Mouse (Mus musculus) liver, embryonic 14.5 days (tissue): ENCODE results near the gene Pigm. TPM values are rescaled to one million over a fixed set of nuclear protein-coding genes. Genes with fewer than 3 reads are reported as not detected.

ENCODE experiments used
- ATAC-seq: fragments of 200-750 bp; cut with Nextera tagmentation; 2 replicates; pipeline ENCODE4 v1.8.0; 2017; ENCODE audit warnings: moderate number of reproducible peaks, mild to moderate bottlenecking, moderate library complexity; ENCODE audit not compliant: insufficient read depth
- DNase-seq, 3 experiments: peaks; one replicate each; pipeline ENCODE4 v3.0.0-alpha.2; 2012 to 2013; ENCODE audit warnings: low read depth in 3 of 3, low spot score in 3 of 3
- H3K27ac ChIP-seq: fragments of 300-500 bp; sonication (generic); 2 replicates; pipeline ENCODE4 v1.5.1; 2014; ENCODE audit warnings: moderate library complexity, mild to moderate bottlenecking, control low read depth, inconsistent platforms
- H3K27me3 ChIP-seq: fragments of 300-500 bp; sonication (generic); 2 replicates; pipeline ENCODE4 v1.6.1; 2014; ENCODE audit warnings: mild to moderate bottlenecking, low read length, moderate library complexity; ENCODE audit not compliant: control insufficient read depth, insufficient read depth
- H3K36me3 ChIP-seq: fragments of 300-500 bp; sonication (generic); replicated peaks from 2 replicates; pipeline ENCODE4 v1.6.1; 2014; ENCODE audit warnings: low read depth; ENCODE audit not compliant: control insufficient read depth, insufficient read depth
- H3K4me1 ChIP-seq, 2 experiments: fragments of 200-500 bp in 1 of 2; fragments of 300-500 bp in 1 of 2; sonication (generic) in 1 of 2; replicated peaks; 2 replicates each; pipeline ENCODE4 v1.6.1; 2012 to 2014; ENCODE audit warnings: antibody characterized with exemption in 1 of 2, inconsistent platforms in 1 of 2, low read length in 1 of 2; ENCODE audit not compliant: control insufficient read depth in 2 of 2, insufficient read depth in 2 of 2
- H3K4me2 ChIP-seq: fragments of 300-500 bp; sonication (generic); 2 replicates; pipeline ENCODE4 v1.6.1; 2014; ENCODE audit warnings: low read depth, mild to moderate bottlenecking, control low read depth, moderate library complexity
- H3K4me3 ChIP-seq, 2 experiments: fragments of 200-500 bp in 1 of 2; fragments of 300-500 bp in 1 of 2; sonication (generic) in 1 of 2; 2 replicates each; pipeline ENCODE4 v1.5.1; 2012 to 2014; ENCODE audit warnings: low read depth in 2 of 2, low read length in 2 of 2, mild to moderate bottlenecking in 2 of 2, control low read depth in 1 of 2, inconsistent platforms in 1 of 2, moderate library complexity in 1 of 2; ENCODE audit not compliant: insufficient read depth in 1 of 2
- H3K9ac ChIP-seq: fragments of 300-500 bp; sonication (generic); replicated peaks from 2 replicates; pipeline ENCODE4 v1.6.1; 2014; ENCODE audit warnings: mild to moderate bottlenecking, control low read depth, moderate library complexity
- H3K9me3 ChIP-seq: fragments of 300-500 bp; sonication (generic); 2 replicates; pipeline ENCODE4 v1.6.1; 2016; ENCODE audit warnings: low read length, mixed read lengths; ENCODE audit not compliant: control insufficient read depth
- CTCF ChIP-seq: IDR thresholded peaks from 2 replicates; pipeline ENCODE4 v1.5.1; 2016; ENCODE audit warnings: antibody characterized with exemption, low read depth, control low read depth
- EP300 ChIP-seq: IDR thresholded peaks from 2 replicates; pipeline ENCODE4 v1.6.1; 2016; ENCODE audit warnings: antibody characterized with exemption, low read depth
- WGBS: fragments of 180-500 bp; shearing (Covaris S2); extraction: QIAGEN DNeasy Blood & Tissue Kit; methylation state at CpG from one replicate; pipeline ENCODE4 v1.1.7; 2014; ENCODE audit not compliant: insufficient replicate concordance; 5-methylcytosine and 5-hydroxymethylcytosine counted together
- polyA plus RNA-seq, 2 experiments: library from polyadenylated mRNA; depleted of rRNA in 1 of 2; stranded (reverse) in 1 of 2; unstranded in 1 of 2; fragments of >200 nt; fragmentation: Nextera tagmentation in 1 of 2; extraction: Ambion mirVana in 1 of 2; gene quantifications; 2 replicates each; pipeline versions ENCODE4 v1.2.1 to v1.2.3; 2012 to 2014

The Pigm gene
- polyA plus RNA-seq (2012; rRNA removed) (3.8 and 4.1 TPM in 2 replicates), polyA plus RNA-seq (2014; fragmentation: Nextera tagmentation; extraction: Ambion mirVana) (2.3 and 2.6 TPM in 2 replicates)

- Histone ChIP-seq H3K4me1 (peaks cover 11 to 13% of the 10 kb centered on the region in 2 experiments), H3K9ac (peak within 1 kb of the TSS; percentile 79), H3K27ac (peak within 1 kb of the TSS; percentile 87), H3K9me3 (no peaks in the 10 kb centered on the region), H3K4me3 (peak within 1 kb of the TSS; percentile 84 to 85), H3K27me3 (no peaks in the 10 kb centered on the region), H3K36me3 (peaks cover 5% of the 10 kb centered on the region; the same call in 1 of the 2 replicates), H3K4me2 (peak within 1 kb of the TSS; percentile 75)
- TF ChIP-seq EP300 (no peak; the same call in 1 of the 2 replicates), CTCF (no peak)
- ATAC-seq (peak; percentile 98), DNase-seq (peak; percentile 97)
- under 1% methylated on average over 38 of the region's 39 CpGs for WGBS
Measured at GRCm38 (mm10) chr1:172376198-172376667, at the start of gene Pigm. Gene Pigm (plus strand): TSS chr1:172376546.

GRCm38 (mm10) chr1:172326684-172327083 lies 49.7 kb upstream of the Pigm start:
- no peak overlapping the region; a peak in 1 of 4 replicates for H3K4me3 ChIP-seq

GRCm38 (mm10) chr1:172327206-172328001 lies 48.9 kb upstream of the Pigm start:
- Histone ChIP-seq H3K4me3 (no peak overlapping the region), H3K36me3 (no peaks in the 10 kb centered on the region), H3K27ac (no peak overlapping the region), H3K4me1 (no peaks in the 10 kb centered on the region), H3K4me2 (no peak overlapping the region), H3K27me3 (peaks cover 32% of the 10 kb centered on the region), H3K9ac (no peak overlapping the region), H3K9me3 (no peaks in the 10 kb centered on the region)
- DNase-seq (no peak), ATAC-seq (no peak)
- 59% methylated on average over 16 of the region's 16 CpGs for WGBS
- TF ChIP-seq EP300 = no peak
- no peak for TF ChIP-seq CTCF

More at GRCm38 (mm10) chr1:172326684-172327083, 49.7 kb upstream of the Pigm start:
- no peak overlapping the region for H3K9ac ChIP-seq
- no peaks in the 10 kb centered on the region for H3K4me1 ChIP-seq
- TF ChIP-seq CTCF (no peak), EP300 (no peak)
- peaks cover 32% of the 10 kb centered on the region for H3K27me3 ChIP-seq
- 34% methylated on average over 11 of the region's 11 CpGs for WGBS
- ATAC-seq = no peak
- H3K27ac ChIP-seq = no peak overlapping the region
- DNase-seq = no peak
- H3K4me2 ChIP-seq = no peak overlapping the region; the same call in none of the 2 replicates
- H3K9me3 ChIP-seq = no peaks in the 10 kb centered on the region
- no peaks in the 10 kb centered on the region for H3K36me3 ChIP-seq

GRCm38 (mm10) chr1:172328041-172328440 lies 48.3 kb upstream of the Pigm start:
- WGBS = 59% methylated on average over 3 of the region's 3 CpGs
- ATAC-seq (no peak), DNase-seq (no peak)
- Histone ChIP-seq H3K9me3 (no peaks in the 10 kb centered on the region), H3K36me3 (no peaks in the 10 kb centered on the region), H3K27ac (no peak overlapping the region), H3K4me2 (no peak overlapping the region), H3K27me3 (peaks cover 32% of the 10 kb centered on the region), H3K4me1 (no peaks in the 10 kb centered on the region), H3K4me3 (no peak overlapping the region), H3K9ac (no peak overlapping the region)
- TF ChIP-seq EP300 (no peak), CTCF (no peak)

- no peak overlapping the region for H3K4me3 ChIP-seq
- no peak overlapping the region for H3K4me2 ChIP-seq
- no peak overlapping the region for H3K9ac ChIP-seq
- no peak for DNase-seq
- no peaks in the 10 kb centered on the region for H3K9me3 ChIP-seq
- H3K36me3 ChIP-seq = no peaks in the 10 kb centered on the region
- no peak for TF ChIP-seq CTCF
- 47% methylated on average over 7 of the region's 7 CpGs for WGBS
- peaks cover 32% of the 10 kb centered on the region for H3K27me3 ChIP-seq
- ATAC-seq = no peak
- H3K27ac ChIP-seq = no peak overlapping the region
- no peaks in the 10 kb centered on the region for H3K4me1 ChIP-seq
Measured at GRCm38 (mm10) chr1:172328461-172328860, 47.9 kb upstream of the Pigm start.
